Mouse (Mus musculus): ENCODE measurements around the gene Troap. TPM values are rescaled to one million over a fixed set of nuclear protein-coding genes. Genes with fewer than 3 reads are reported as not detected.
"Not testable (repeated sequence)": the region's sequence is repeated elsewhere in the genome, so short reads cannot be mapped to it uniquely, and the experiment has no call there.

The Troap gene
- polyA plus RNA-seq, 1 experiment from 2014 or later = 53.1 TPM

DNA sequence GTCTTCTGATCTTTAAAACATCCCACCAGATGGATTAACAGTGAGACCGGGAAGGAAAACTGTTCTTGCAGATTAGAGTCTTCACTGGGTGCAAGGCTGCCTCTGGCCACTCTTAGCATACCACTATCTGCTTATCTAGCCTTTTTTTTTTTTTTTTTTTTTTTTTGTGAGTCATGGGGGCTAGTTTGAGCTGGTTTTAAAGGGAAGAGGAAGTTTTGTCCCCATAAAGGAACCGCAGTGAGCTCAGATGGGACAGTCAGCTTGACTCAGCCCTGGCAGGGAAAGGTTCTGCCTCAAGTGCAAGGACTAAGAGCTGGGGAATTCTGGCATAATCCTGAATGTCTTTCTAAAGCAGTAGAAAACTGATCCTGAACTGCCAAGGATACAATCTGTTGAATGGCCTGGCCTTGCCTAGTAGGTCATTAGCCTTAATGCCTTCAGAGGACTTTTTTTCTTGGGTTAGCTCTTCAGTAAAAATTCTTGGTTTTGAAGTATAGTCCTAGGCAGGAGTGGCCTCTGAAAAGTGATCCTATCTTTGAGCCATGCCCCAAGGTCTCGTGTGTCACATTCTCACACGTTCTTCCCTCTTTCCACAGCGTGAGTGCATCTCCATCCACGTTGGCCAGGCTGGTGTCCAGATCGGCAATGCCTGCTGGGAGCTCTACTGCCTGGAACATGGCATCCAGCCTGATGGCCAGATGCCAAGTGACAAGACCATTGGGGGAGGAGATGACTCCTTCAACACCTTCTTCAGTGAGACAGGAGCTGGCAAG is 40.7 kb upstream of the Troap start:
- no peaks in the 10 kb centered on the region for H3K9me3 ChIP-seq
- H3K27me3 ChIP-seq (ENCODE audit: poor library complexity, severe bottlenecking) = 0 out of 2 replicates have a peak, but pooled peaks cover 5% of the 10 kb centered on the region
- 94% methylated on average over 7 of the region's 7 CpGs for WGBS
- no peak overlapping the region for H3K27ac ChIP-seq
- DNase-seq (ENCODE audit: extremely low spot score, low spot score) = no peak
- peaks cover 47% of the 10 kb centered on the region for H3K36me3 ChIP-seq (replicated peaks)
- no peak overlapping the region for H3K4me3 ChIP-seq
- peaks cover 46% of the 10 kb centered on the region for H3K4me1 ChIP-seq

- Histone ChIP-seq H3K9me3 (no peaks in the 10 kb centered on the region), H3K4me3 (no peak overlapping the region), H3K36me3 (replicated peaks) (peaks cover 51% of the 10 kb centered on the region), H3K27me3 (ENCODE audit: poor library complexity, severe bottlenecking) (0 out of 2 replicates have a peak, but pooled peaks cover 5% of the 10 kb centered on the region), H3K27ac (no peak overlapping the region), H3K4me1 (peaks cover 29% of the 10 kb centered on the region)
- WGBS = 88% methylated on average over 4 of the region's 4 CpGs
- DNase-seq (ENCODE audit: extremely low spot score, low spot score) = no peak
Observed at GRCm38 (mm10) chr15:99035431-99035830, 38.9 kb upstream of the Troap start.

DNA sequence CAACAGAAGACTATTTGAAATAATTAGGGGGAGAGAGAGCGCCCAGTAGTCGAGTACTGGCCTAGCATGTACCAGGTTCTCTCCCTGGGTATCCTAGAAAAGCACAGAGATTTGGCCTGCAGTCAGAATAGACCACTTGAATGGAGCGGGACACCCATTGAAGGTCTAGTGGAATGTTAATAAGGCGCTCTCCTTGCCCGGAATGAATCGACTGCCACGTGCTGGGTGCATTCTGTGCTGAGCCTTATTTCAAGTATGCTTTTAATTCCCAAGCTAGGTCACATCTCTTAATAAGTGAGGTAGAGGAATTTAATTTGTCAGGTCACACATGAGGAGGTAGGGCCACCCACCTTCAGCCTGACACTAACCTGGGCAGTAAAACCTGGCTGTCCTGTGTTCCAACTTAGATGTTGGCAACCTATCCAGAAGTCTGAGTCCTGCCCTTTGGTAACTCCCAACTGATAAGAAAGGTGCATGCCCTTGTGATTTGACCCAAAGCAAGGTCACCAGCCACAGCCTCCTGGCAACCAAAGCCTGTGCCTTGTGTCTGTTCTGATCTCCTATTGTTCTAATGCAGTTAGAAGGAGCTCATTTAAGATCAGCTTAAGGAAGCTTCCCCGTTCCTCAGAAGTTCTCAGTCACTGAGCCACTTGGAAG is 38.0 kb upstream of the Troap start:
- peaks cover 27% of the 10 kb centered on the region for H3K4me1 ChIP-seq
- no peaks in the 10 kb centered on the region for H3K9me3 ChIP-seq
- peaks cover 51% of the 10 kb centered on the region for H3K36me3 ChIP-seq (replicated peaks)
- peaks cover 2% of the 10 kb centered on the region; the same call in 1 of the 2 replicates for H3K27me3 ChIP-seq (ENCODE audit: poor library complexity, severe bottlenecking)
- DNase-seq (ENCODE audit: extremely low spot score, low spot score) = no peak
- WGBS = 88% methylated on average over 8 of the region's 8 CpGs
- H3K27ac ChIP-seq = no peak overlapping the region
- H3K4me3 ChIP-seq = no peak overlapping the region

DNA sequence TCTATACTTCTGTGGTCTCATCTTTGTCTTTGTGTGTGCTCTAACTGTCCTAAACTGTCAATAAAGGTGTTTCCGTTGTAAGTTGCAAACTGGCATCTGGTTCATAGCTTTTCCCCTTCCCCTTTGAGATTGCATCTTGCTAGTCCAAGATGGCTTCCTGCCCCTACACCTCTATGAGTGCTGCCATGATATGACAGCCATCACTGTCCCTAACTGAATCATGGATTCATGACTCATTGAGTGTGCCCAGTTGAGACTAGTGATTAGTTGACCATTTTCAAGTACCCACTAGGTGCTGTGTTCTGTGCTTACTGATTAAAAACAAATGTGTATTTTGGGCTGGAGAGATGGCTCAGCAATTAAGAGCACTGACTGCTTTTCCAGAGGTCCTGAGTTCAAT is 36.4 kb upstream of the Troap start:
- 93% methylated on average over 1 of the region's 1 CpGs for WGBS
- peaks cover 15% of the 10 kb centered on the region for H3K4me1 ChIP-seq
- peaks cover 14% of the 10 kb centered on the region; the same call in 1 of the 2 replicates for H3K27me3 ChIP-seq (ENCODE audit: poor library complexity, severe bottlenecking)
- peaks cover 48% of the 10 kb centered on the region for H3K36me3 ChIP-seq (replicated peaks)
- H3K4me3 ChIP-seq = no peak overlapping the region
- no peak for DNase-seq (ENCODE audit: extremely low spot score, low spot score)
- no peaks in the 10 kb centered on the region for H3K9me3 ChIP-seq
- H3K27ac ChIP-seq = no peak overlapping the region

DNA sequence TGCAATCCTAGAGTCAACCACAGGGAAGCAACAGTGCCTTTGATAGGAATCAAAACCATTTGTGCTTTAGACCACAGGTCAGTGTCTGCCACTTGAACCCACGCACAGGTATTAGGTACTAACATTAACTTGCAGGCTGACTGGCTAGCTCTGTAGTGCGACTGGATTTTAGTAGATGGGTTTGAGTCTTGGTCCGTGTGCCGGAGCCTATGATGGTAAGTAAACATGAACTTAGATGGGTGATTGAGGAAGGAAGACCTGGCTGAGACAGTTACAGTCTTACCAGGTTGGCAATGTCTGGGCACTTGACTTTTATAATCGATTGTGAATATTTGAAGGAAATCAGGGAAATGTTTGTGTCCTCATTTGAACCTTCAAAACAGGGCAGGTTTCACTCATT is 35.6 kb upstream of the Troap start:
- peaks cover 43% of the 10 kb centered on the region for H3K36me3 ChIP-seq (replicated peaks)
- DNase-seq (ENCODE audit: extremely low spot score, low spot score) = no peak
- no peak overlapping the region for H3K4me3 ChIP-seq
- peaks cover 12% of the 10 kb centered on the region for H3K4me1 ChIP-seq
- WGBS = 92% methylated on average over 5 of the region's 5 CpGs
- peaks cover 14% of the 10 kb centered on the region; the same call in 1 of the 2 replicates for H3K27me3 ChIP-seq (ENCODE audit: poor library complexity, severe bottlenecking)
- H3K27ac ChIP-seq = no peak overlapping the region
- no peaks in the 10 kb centered on the region for H3K9me3 ChIP-seq

- 84% methylated on average over 4 of the region's 4 CpGs for WGBS
- no peak overlapping the region for H3K27ac ChIP-seq
- DNase-seq (ENCODE audit: extremely low spot score, low spot score) = no peak
Observed at GRCm38 (mm10) chr15:99039306-99039705, 35.1 kb upstream of the Troap start.

DNA sequence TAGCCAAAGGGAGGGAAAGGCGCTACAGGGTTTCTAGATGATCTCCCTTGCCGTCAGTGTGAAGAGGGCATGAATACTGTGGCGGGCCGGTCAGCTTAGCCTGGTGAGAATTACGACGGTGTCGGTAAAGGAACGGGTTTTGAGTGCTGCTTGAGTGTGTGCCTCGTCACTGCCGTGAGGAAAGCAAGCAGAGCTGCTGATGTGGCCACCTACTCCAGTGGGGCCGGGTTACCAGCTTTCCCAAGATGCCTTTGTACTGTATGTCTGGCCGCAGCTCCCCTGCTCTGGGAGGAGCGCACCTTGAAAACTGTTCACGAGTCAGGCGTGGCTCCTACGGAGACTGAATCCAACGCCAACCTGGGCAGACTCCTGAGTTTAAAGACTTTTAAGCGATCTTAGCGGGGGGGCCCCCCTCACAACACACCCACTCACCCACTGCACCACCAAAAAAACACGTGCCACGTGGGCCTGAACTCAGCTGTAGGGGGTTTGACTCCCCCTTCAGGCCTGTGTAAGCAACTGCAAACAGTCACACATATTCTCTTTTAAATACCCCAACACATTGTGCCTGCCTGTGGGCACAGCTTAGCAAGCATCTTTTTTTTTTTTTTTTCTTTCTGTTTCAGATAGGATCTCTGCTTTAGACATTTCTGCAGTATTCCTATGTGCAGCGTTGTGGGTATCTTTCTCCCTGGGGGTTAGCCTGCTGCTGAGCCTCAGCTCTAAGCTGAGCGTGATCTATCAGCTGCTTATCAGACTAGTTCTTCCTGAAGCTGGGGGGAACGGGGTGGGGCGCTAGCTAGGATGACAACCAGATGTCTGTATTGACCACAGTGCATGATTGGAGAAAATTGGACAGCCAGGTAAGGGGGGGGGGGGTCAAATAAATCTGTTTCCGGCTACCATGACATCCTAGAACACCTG is 34.1 kb upstream of the Troap start:
- peaks cover 14% of the 10 kb centered on the region; the same call in 1 of the 2 replicates for H3K27me3 ChIP-seq (ENCODE audit: poor library complexity, severe bottlenecking)
- DNase-seq (ENCODE audit: extremely low spot score, low spot score) = no peak
- peaks cover 31% of the 10 kb centered on the region for H3K36me3 ChIP-seq (replicated peaks)
- WGBS = 75% methylated on average over 26 of the region's 26 CpGs
- no peak overlapping the region for H3K27ac ChIP-seq
- peaks cover 19% of the 10 kb centered on the region for H3K4me1 ChIP-seq
- H3K9me3 ChIP-seq = no peaks in the 10 kb centered on the region
- H3K4me3 ChIP-seq = no peak overlapping the region

More at GRCm38 (mm10) chr15:99039306-99039705, 35.1 kb upstream of the Troap start:
- Histone ChIP-seq H3K27me3 (ENCODE audit: poor library complexity, severe bottlenecking) (peaks cover 14% of the 10 kb centered on the region; the same call in 1 of the 2 replicates), H3K36me3 (replicated peaks) (peaks cover 41% of the 10 kb centered on the region), H3K4me3 (no peak overlapping the region), H3K9me3 (no peaks in the 10 kb centered on the region), H3K4me1 (peaks cover 12% of the 10 kb centered on the region)

- peaks cover 22% of the 10 kb centered on the region for H3K36me3 ChIP-seq (replicated peaks)
- H3K4me1 ChIP-seq = peaks cover 19% of the 10 kb centered on the region
- H3K27me3 ChIP-seq (ENCODE audit: poor library complexity, severe bottlenecking) = peaks cover 14% of the 10 kb centered on the region; the same call in 1 of the 2 replicates
- no peak for DNase-seq (ENCODE audit: extremely low spot score, low spot score)
- H3K4me3 ChIP-seq = no peak overlapping the region
- 58% methylated on average over 21 of the region's 21 CpGs for WGBS
- H3K27ac ChIP-seq = 0 out of 2 replicates have a peak overlapping the region, but pooled peaks have one; percentile 20
- no peaks in the 10 kb centered on the region for H3K9me3 ChIP-seq
Observed at GRCm38 (mm10) chr15:99040920-99041856, 33.2 kb upstream of the Troap start.

- no peaks in the 10 kb centered on the region for H3K9me3 ChIP-seq
- peaks cover 14% of the 10 kb centered on the region for H3K36me3 ChIP-seq (replicated peaks)
- no peak for DNase-seq (ENCODE audit: extremely low spot score, low spot score)
- H3K27me3 ChIP-seq (ENCODE audit: poor library complexity, severe bottlenecking) = peaks cover 22% of the 10 kb centered on the region; the same call in 1 of the 2 replicates
- no peak overlapping the region for H3K27ac ChIP-seq
- H3K4me3 ChIP-seq = no peak overlapping the region
- WGBS = 86% methylated on average over 5 of the region's 5 CpGs
- peaks cover 19% of the 10 kb centered on the region for H3K4me1 ChIP-seq
Observed at GRCm38 (mm10) chr15:99042334-99042733, 32.0 kb upstream of the Troap start.

- no peak for DNase-seq (ENCODE audit: extremely low spot score, low spot score)
- Histone ChIP-seq H3K4me1 (peaks cover 19% of the 10 kb centered on the region), H3K9me3 (no peaks in the 10 kb centered on the region), H3K4me3 (no peak overlapping the region), H3K27me3 (ENCODE audit: poor library complexity, severe bottlenecking) (peaks cover 41% of the 10 kb centered on the region), H3K27ac (0 out of 2 replicates have a peak overlapping the region, but pooled peaks have one; percentile 31), H3K36me3 (replicated peaks) (no peaks in the 10 kb centered on the region)
- WGBS = 61% methylated on average over 3 of the region's 3 CpGs
Observed at GRCm38 (mm10) chr15:99044854-99045253, 29.5 kb upstream of the Troap start.

DNA sequence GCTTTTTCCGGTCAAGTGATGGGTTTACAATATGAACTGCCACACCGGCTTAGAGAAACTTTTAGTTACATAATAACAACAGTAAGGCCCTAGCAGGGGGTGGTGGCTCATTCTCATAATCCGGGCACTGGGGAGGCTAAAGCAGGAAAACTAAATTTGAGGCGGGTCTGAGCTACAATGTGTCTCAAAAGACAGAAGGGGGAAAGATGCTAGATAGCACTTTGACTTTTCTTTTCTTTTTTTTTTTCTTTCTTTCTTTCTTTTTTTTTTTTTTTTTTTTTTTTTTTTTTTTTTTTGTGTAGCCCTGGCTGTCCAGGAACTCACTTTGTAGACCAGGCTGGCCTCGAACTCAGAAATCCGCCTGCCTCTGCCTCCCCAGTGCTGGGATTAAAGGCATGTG is 28.6 kb upstream of the Troap start:
- not testable (repeated sequence) for H3K36me3 ChIP-seq (replicated peaks); H3K9me3 ChIP-seq; DNase-seq (ENCODE audit: extremely low spot score, low spot score); H3K27ac ChIP-seq; H3K4me3 ChIP-seq
- H3K4me1 ChIP-seq = peaks cover 18% of the 10 kb centered on the region
- peaks cover 49% of the 10 kb centered on the region for H3K27me3 ChIP-seq (ENCODE audit: poor library complexity, severe bottlenecking)
- WGBS = 91% methylated on average over 6 of the region's 6 CpGs
